Mouse (Mus musculus) erythroblast, embryonic 14.5 days (primary cell): ENCODE measurements around the gene Scp2. TPM values are rescaled to one million over a fixed set of nuclear protein-coding genes. Genes with fewer than 3 reads are reported as not detected.

Experiments used
- H3K27me3 ChIP-seq: 2 replicates; pipeline ENCODE4 v1.6.1; 2012; ENCODE audit warnings: inconsistent platforms; ENCODE audit not compliant: control insufficient read depth
- H3K36me3 ChIP-seq: 2 replicates; pipeline ENCODE4 v1.6.1; 2012; ENCODE audit warnings: mild to moderate bottlenecking, inconsistent platforms; ENCODE audit not compliant: control insufficient read depth
- H3K4me1 ChIP-seq: 2 replicates; pipeline ENCODE4 v1.6.1; 2012; ENCODE audit warnings: inconsistent platforms; ENCODE audit not compliant: control insufficient read depth
- H3K4me3 ChIP-seq: replicated peaks from 2 replicates; pipeline ENCODE3; 2012; ENCODE audit warnings: moderate library complexity, mild to moderate bottlenecking, inconsistent platforms
- H3K9me3 ChIP-seq: 2 replicates; pipeline ENCODE4 v1.6.1; 2012; ENCODE audit warnings: low read length, inconsistent platforms, mixed read lengths; ENCODE audit not compliant: control insufficient read depth
- GATA1 ChIP-seq: IDR thresholded peaks from 2 replicates; pipeline ENCODE4 v1.6.1; 2012; ENCODE audit warnings: low read length, inconsistent platforms, mixed read lengths
- TAL1 ChIP-seq: IDR thresholded peaks from 3 replicates; pipeline ENCODE4 v1.6.1; 2012; ENCODE audit warnings: low read length, inconsistent platforms, mixed read lengths
- polyA plus RNA-seq: library from polyadenylated mRNA; stranded (reverse); fragments of >175 nt; gene quantifications from 2 replicates; pipeline ENCODE4 v1.2.3, GENCODE M21; 2012

Scp2 gene
- polyA plus RNA-seq, 1 experiment = 3.0 TPM

DNA sequence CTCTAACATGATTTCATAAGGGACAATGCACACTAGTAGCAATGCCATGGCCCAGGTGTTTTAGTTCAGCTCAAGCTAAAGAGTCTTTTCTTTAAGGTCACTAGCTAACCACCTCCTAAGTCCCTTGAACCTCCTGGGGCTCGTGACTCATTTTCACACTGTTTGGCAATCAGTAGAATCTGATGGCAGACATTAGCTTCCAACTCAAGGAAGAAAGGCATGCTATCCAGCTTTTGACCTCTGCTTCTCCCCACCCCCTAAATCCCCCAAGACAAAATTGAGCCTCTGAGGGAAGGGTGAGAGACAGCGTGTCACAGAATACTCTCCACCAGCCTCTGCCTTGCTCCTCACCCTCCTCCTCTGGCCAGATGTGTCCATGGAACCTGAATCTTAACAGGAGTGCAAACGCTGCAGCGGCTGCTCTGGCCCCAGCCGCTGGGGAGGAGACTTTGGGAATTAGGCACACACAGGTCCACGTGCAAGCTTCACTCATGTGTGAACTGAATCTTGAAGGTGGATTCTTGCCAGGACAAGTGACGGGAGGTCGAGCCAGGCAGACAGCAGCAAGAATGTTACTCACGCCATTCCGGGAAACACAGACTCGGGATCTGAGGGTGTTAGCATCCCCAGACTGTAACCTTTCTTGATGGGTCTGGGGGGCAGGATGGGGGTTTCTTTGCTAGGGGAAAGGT is 146.0 kb downstream of the Scp2 start:
- H3K9me3 ChIP-seq = no peaks in the 10 kb centered on the region
- TF ChIP-seq TAL1 (no peak), GATA1 (no peak)
- H3K27me3 ChIP-seq = no peaks in the 10 kb centered on the region
- no peaks in the 10 kb centered on the region for H3K4me1 ChIP-seq
- H3K36me3 ChIP-seq = no peaks in the 10 kb centered on the region
- no peak overlapping the region for H3K4me3 ChIP-seq

DNA sequence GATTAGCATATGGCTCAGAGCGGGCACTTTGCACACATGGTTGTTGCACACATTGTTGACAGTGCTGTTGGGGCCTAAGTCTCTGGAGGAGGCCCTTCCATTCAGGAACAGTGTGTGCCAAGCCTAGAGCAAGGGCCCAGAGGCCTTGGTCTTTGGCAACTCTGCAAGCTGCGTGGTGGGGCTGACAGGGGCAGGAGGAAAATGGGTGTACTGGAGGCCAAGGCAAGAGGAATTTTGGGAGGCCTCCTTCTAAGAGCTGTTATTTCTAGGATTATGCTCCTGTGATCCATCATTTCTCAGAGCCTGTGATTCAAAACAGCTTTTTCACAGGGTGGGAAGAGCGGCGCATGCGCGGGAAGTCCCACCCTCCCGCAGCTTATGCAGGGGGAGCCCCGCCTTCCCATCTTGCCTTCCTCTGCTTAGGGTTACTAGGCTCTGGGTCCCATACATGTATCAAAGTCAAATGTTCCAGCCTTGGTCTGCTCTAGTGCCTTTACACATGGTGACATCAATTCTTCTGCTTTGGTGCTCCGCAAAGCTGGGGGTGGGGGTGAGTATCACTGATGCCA is 148.3 kb downstream of the Scp2 start:
- Histone ChIP-seq H3K4me1 (no peaks in the 10 kb centered on the region), H3K9me3 (no peaks in the 10 kb centered on the region), H3K4me3 (no peak overlapping the region), H3K27me3 (peaks cover 4% of the 10 kb centered on the region; the same call in 1 of the 2 replicates), H3K36me3 (no peaks in the 10 kb centered on the region)
- TF ChIP-seq GATA1 = no peak
- no peak for TF ChIP-seq TAL1

DNA sequence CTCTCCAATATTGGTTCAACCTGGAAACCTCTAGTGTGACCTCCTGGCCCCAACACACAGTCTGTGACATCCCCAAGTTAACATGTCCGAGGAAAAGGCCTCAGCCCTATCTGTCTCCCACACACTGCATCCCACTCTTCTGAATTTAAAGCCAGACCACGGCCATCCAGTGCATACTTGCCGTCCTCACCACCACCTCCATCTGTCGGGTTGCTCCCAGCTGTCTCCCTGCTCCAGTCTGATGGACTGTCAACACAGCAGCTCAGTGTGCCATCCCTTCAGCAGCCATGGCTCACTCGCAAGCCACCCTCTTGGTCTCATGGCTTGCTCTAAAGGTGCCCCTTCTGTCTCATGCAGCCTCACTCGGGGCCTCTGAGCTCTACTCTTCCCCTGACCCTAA is 149.1 kb downstream of the Scp2 start:
- Histone ChIP-seq H3K36me3 (no peaks in the 10 kb centered on the region), H3K27me3 (peaks cover 9% of the 10 kb centered on the region), H3K4me3 (no peak overlapping the region), H3K9me3 (no peaks in the 10 kb centered on the region), H3K4me1 (no peaks in the 10 kb centered on the region)
- TF ChIP-seq TAL1 (no peak), GATA1 (no peak)

DNA sequence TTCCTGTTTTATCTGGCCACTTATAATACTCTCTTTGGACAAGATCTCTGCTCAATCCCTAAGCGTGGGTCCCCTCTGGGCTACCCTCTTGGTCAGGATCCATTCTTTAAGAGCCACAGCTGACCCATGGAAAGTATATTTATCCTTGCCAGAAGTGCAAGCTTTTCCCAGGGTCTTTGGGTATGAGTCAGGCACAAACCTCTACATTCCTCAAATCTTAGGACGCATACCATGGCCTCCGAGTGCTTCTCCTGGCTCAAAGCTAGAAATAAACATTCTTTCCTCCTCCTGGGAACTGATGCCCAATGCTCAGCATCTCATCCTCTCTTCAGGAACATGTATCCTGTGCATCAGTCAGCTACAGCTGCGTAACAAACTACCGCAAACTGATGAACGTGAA is 149.8 kb downstream of the Scp2 start:
- no peaks in the 10 kb centered on the region for H3K36me3 ChIP-seq
- H3K4me3 ChIP-seq = no peak overlapping the region
- TF ChIP-seq TAL1 = no peak
- no peak for TF ChIP-seq GATA1
- no peaks in the 10 kb centered on the region for H3K9me3 ChIP-seq
- H3K4me1 ChIP-seq = no peaks in the 10 kb centered on the region
- H3K27me3 ChIP-seq = peaks cover 16% of the 10 kb centered on the region

Other genes with a start within 250 kb of the Scp2 start
- gene Cpt2, start 221.4 kb downstream of the Scp2 start, polyA plus RNA-seq = 4.9 and 6.6 TPM in 2 replicates
- not detected in 2 replicates for gene Slc1a7, start 176.7 kb downstream of the Scp2 start, polyA plus RNA-seq
- gene Podn, start 48.6 kb downstream of the Scp2 start, polyA plus RNA-seq = 0.22 and 0.23 TPM in 2 replicates
- gene Echdc2, start 20.4 kb upstream of the Scp2 start, polyA plus RNA-seq = 0.08 and 0.18 TPM in 2 replicates
- not detected in 2 replicates for gene Zyg11a, start 73.0 kb upstream of the Scp2 start, polyA plus RNA-seq
- 0.02 TPM in 2 replicates for gene Zyg11b, start 156.1 kb upstream of the Scp2 start, polyA plus RNA-seq
- 0.04 and 0.14 TPM in 2 replicates for gene Coa7, start 183.1 kb upstream of the Scp2 start, polyA plus RNA-seq
- gene Shisal2a, start 238.4 kb upstream of the Scp2 start, polyA plus RNA-seq = not detected in 2 replicates